Mouse (Mus musculus) liver, embryonic 15.5 days (tissue): ENCODE results near the gene Ccdc85c. TPM values are rescaled to one million over a fixed set of nuclear protein-coding genes. Genes with fewer than 3 reads are reported as not detected.
A peak's percentile ranks its signal among the peaks of the same experiment; 100 is the strongest.

Experiments
- ATAC-seq: fragments of 200-750 bp; cut with Nextera tagmentation; 2 replicates; pipeline ENCODE4 v1.8.0; 2017; ENCODE audit warnings: moderate number of reproducible peaks, mild to moderate bottlenecking, moderate library complexity; ENCODE audit not compliant: insufficient read depth
- H3K27ac ChIP-seq: fragments of 300-500 bp; sonication (generic); replicated peaks from 2 replicates; pipeline ENCODE4 v1.5.1; 2015; ENCODE audit warnings: mild to moderate bottlenecking, inconsistent platforms
- H3K27me3 ChIP-seq: fragments of 300-500 bp; sonication (generic); 2 replicates; pipeline ENCODE4 v1.6.1; 2015; ENCODE audit warnings: mild to moderate bottlenecking, inconsistent platforms
- H3K36me3 ChIP-seq: fragments of 300-500 bp; sonication (generic); replicated peaks from 2 replicates; pipeline ENCODE4 v1.6.1; 2015; ENCODE audit warnings: moderate library complexity, mild to moderate bottlenecking, inconsistent platforms
- H3K4me1 ChIP-seq: fragments of 300-500 bp; sonication (generic); replicated peaks from 2 replicates; pipeline ENCODE4 v1.6.1; 2015; ENCODE audit warnings: inconsistent platforms
- H3K4me2 ChIP-seq: fragments of 300-500 bp; sonication (generic); 2 replicates; pipeline ENCODE4 v1.6.1; 2015; ENCODE audit warnings: moderate library complexity, mild to moderate bottlenecking, inconsistent platforms
- H3K4me3 ChIP-seq: fragments of 300-500 bp; sonication (generic); replicated peaks from 2 replicates; pipeline ENCODE4 v1.5.1; 2015; ENCODE audit warnings: mild to moderate bottlenecking, inconsistent platforms
- H3K9ac ChIP-seq: fragments of 300-500 bp; sonication (generic); 2 replicates; pipeline ENCODE4 v1.6.1; 2015; ENCODE audit warnings: moderate library complexity, mild to moderate bottlenecking, inconsistent platforms
- H3K9me3 ChIP-seq: fragments of 300-500 bp; sonication (generic); replicated peaks from 2 replicates; pipeline ENCODE4 v1.6.1; 2016; ENCODE audit warnings: inconsistent platforms
- WGBS: fragments of 180-500 bp; shearing (Covaris S2); methylation state at CpG from one replicate; pipeline ENCODE4 v1.1.7; 2015; ENCODE audit warnings: mixed read lengths; ENCODE audit not compliant: insufficient replicate concordance; 5-methylcytosine and 5-hydroxymethylcytosine counted together
- polyA plus RNA-seq: library from polyadenylated mRNA; unstranded; fragments of >200 nt; fragmentation: Nextera tagmentation; extraction: Ambion mirVana; gene quantifications from 2 replicates; pipeline ENCODE4 v1.2.1, GENCODE M21; 2015

Ccdc85c gene
- polyA plus RNA-seq, 1 experiment from 2014 or later = 1.4 TPM

- Histone ChIP-seq H3K4me1 (no peaks in the 10 kb centered on the region), H3K36me3 (peaks cover 99% of the 10 kb centered on the region), H3K4me2 (no peak overlapping the region), H3K27ac (no peak overlapping the region), H3K27me3 (no peaks in the 10 kb centered on the region), H3K9me3 (no peaks in the 10 kb centered on the region), H3K4me3 (no peak overlapping the region), H3K9ac (no peak overlapping the region)
- ATAC-seq = no peak
- WGBS = 88% methylated on average over 11 of the region's 11 CpGs
Measured at GRCm38 (mm10) chr12:108195761-108196160, 79.5 kb downstream of the Ccdc85c start.

DNA sequence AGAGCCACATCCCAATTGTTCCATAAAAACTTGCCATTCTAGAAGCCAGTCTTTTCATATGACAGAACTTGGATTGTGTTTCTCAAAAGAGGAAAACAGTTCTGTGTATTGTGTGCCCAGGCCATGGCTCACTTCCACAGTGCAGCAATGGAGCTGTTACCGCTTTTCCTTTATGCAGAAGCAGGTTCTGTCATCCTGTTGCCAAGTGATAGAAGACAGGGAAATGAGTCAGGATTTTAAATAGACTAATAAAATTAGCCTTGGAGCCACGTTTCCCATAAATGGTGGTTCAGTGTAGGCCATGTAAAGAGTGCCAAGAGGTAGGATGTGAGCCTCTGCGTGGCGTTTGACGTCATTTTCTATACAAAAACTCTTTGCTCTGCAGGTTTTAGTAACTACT is 81.3 kb downstream of the Ccdc85c start:
- WGBS = 90% methylated on average over 5 of the region's 5 CpGs
- Histone ChIP-seq H3K27ac (no peak overlapping the region), H3K4me3 (no peak overlapping the region), H3K4me1 (no peaks in the 10 kb centered on the region), H3K9ac (no peak overlapping the region), H3K36me3 (peaks cover 99% of the 10 kb centered on the region), H3K4me2 (no peak overlapping the region), H3K9me3 (no peaks in the 10 kb centered on the region), H3K27me3 (no peaks in the 10 kb centered on the region)
- ATAC-seq = no peak

DNA sequence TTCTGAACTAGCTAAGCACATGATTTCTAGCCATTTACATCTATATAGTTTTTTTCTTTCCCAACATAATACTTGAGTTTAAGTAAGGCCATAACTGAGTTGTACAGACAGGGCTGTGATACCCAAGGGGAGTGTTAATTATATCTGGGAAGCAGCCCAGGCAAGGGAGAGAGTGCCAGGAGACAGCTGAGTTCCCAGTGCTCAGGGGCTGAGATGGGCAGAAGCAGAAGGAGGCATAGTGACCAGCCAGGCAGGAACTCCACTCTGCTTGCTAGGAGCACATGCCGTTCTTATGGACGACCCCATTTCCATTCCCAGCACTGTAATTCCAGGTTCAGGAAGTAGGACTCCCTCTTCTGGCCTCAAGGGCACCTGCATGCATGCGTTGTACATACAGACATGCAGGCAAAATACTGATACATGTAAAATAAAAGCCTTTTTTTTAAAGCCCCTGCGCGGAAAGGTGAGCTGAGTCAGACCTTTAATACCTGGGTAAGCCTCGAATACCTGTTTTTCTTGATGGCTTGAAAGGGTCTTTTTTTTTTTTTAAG is 87.6 kb downstream of the Ccdc85c start:
- H3K4me1 ChIP-seq = no peaks in the 10 kb centered on the region
- peaks cover 82% of the 10 kb centered on the region for H3K36me3 ChIP-seq
- no peak for ATAC-seq
- H3K27ac ChIP-seq = no peak overlapping the region
- H3K4me2 ChIP-seq = no peak overlapping the region
- 85% methylated on average over 6 of the region's 6 CpGs for WGBS
- no peaks in the 10 kb centered on the region for H3K27me3 ChIP-seq
- no peaks in the 10 kb centered on the region for H3K9me3 ChIP-seq
- no peak overlapping the region for H3K4me3 ChIP-seq
- no peak overlapping the region for H3K9ac ChIP-seq

- Histone ChIP-seq H3K27me3 (no peaks in the 10 kb centered on the region), H3K4me1 (peaks cover 30% of the 10 kb centered on the region), H3K9ac (no peak overlapping the region), H3K4me3 (no peak overlapping the region), H3K4me2 (no peak overlapping the region), H3K9me3 (no peaks in the 10 kb centered on the region), H3K36me3 (peaks cover 38% of the 10 kb centered on the region), H3K27ac (no peak overlapping the region)
- no peak for ATAC-seq
- 78% methylated on average over 6 of the region's 6 CpGs for WGBS
Measured at GRCm38 (mm10) chr12:108181716-108182115, 93.5 kb downstream of the Ccdc85c start.

DNA sequence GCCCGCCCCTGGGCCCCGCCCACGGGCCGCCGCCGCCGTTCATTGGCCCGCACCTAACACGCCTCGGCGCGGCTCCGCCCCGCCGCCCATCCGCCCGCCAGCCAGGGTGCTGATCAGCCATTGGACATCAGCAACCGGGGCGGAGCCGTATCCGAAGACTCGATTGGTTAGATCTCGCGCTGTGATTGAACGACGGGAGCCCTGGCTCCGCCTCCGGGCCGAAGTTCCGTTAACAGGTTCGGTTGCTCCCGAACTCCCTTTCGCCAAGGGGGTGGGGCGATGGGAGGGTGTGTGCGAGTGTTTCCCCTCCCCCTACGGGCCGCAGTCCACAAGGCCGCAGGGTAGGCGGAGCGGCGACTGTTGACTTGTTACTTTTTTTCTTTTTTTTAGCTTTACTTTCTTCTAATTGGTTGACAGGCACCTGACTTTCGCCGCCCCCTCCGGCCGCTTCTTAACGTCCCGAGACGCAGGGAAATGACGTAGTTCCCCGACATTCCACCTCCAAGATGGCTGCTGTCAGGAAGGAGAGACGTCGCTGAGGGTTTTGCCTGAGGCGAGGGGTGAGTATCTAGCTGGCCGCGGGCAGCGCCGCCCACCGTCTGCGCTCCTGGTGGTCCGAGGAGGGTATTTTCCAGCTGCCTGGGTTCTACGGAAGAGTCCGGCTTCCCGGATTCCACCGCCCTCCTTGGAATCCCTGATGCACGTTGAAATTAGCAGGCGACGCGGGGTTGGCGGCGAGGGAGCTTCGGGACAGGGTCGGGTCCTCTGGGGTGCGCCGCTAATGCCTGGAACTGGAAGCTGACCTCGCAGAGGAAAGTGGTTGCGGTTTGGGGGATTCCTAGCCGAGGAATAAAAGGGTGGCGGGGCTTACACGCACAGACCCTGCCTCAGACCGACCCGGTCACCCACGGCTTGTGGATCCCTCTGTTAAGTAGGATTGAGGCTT is 95.6 kb downstream of the Ccdc85c start, which contains the start of gene Ccnk:
Gene Ccnk (plus strand): TSS at position 259 of the 946 bp plus-strand sequence.
- peak within 1 kb of the TSS; percentile 98 for H3K4me3 ChIP-seq
- H3K9me3 ChIP-seq = no peaks in the 10 kb centered on the region
- peak within 1 kb of the TSS; percentile 97 for H3K9ac ChIP-seq
- H3K27me3 ChIP-seq = no peaks in the 10 kb centered on the region
- ATAC-seq = peak; percentile 95
- H3K27ac ChIP-seq = peak within 1 kb of the TSS; percentile 96
- peaks cover 44% of the 10 kb centered on the region for H3K4me1 ChIP-seq
- under 1% methylated on average over 82 of the region's 82 CpGs for WGBS
- H3K4me2 ChIP-seq = peak within 1 kb of the TSS; percentile 92
- H3K36me3 ChIP-seq = peaks cover 24% of the 10 kb centered on the region

- H3K4me3 ChIP-seq = peak within 1 kb of the TSS; percentile 98
- H3K4me1 ChIP-seq = peaks cover 45% of the 10 kb centered on the region
- peak within 1 kb of the TSS; percentile 96 for H3K27ac ChIP-seq
- no peak for ATAC-seq
- 0% methylated on average over 9 of the region's 9 CpGs for WGBS
- no peaks in the 10 kb centered on the region for H3K9me3 ChIP-seq
- H3K9ac ChIP-seq = peak within 1 kb of the TSS; percentile 97
- H3K27me3 ChIP-seq = no peaks in the 10 kb centered on the region
- peak within 1 kb of the TSS; percentile 92 for H3K4me2 ChIP-seq
- peaks cover 24% of the 10 kb centered on the region for H3K36me3 ChIP-seq
Measured at GRCm38 (mm10) chr12:108179246-108179320, 96.1 kb downstream of the Ccdc85c start, which contains the start of gene Setd3. Gene Setd3, minus strand, starts transcription at chr12:108179314.

DNA sequence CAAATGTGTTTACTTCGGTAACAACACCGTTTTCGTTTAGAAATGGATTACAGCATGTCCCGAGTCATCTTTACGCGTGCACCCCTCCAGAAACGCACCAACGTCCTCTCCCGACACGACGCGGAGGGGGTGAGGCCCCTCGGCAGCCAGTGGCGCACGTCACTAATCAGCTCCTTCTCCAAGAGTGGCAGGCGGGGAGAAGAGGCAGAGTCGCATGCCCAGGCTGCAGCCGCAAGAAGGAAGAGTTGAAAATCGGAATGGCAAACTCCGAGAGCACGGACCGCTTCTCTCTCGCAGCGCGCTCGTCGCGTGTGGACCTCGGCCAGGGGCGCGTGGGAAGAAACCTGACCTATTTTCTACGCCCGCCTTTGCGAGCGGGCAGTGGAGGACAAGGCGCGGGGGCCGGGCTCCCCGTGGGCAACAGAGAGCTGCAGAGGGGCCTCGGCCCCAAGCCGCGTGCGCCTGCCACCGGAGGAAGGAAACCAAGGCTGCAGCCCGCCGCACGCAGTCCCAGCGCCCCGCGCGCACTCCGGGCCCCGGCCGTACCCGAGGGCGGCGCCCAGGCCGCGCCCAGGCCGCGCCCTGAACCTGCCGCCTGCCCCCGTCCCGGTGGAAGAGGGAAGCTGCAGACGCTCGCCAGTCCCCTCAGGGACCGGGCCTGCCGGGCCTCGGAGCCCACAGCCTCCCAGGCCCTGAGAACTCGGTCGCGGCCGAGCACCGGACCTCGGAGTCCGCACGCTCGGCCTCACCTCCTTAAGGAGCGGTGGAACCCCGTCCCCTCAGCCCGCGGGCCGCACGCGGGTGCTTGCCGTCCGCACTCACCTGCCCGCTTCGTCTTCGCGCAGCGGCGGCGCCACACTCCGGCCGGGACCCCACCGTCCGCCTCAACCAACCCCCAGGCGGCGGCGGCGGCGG is 96.6 kb downstream of the Ccdc85c start:
- H3K9ac ChIP-seq = peak overlapping the region; percentile 97
- H3K27ac ChIP-seq = peak overlapping the region; percentile 96
- H3K36me3 ChIP-seq = peaks cover 22% of the 10 kb centered on the region
- peak overlapping the region; percentile 92 for H3K4me2 ChIP-seq
- no peaks in the 10 kb centered on the region for H3K9me3 ChIP-seq
- peak; percentile 80 for ATAC-seq
- no peaks in the 10 kb centered on the region for H3K27me3 ChIP-seq
- peaks cover 48% of the 10 kb centered on the region for H3K4me1 ChIP-seq
- peak overlapping the region; percentile 98 for H3K4me3 ChIP-seq
- WGBS = under 1% methylated on average over 96 of the region's 103 CpGs

DNA sequence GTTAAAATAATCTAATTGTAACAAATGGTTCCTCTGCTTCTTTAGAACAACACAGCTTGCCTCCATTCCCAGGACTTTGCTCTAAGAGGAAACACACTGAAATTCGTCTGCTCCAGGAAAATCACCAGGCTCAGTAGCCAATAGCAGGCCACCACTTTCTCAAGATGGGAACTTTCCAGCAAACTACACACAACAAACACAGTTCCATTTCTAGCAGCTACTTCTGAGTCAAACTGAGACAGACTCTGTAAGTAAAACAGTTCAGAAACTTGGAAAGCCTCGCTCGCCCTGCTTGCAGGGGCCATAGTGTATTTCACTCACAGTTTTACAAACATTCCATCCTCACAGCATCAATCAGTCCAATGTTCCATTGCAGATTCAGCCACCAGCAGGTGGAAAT is 98.9 kb downstream of the Ccdc85c start:
- Histone ChIP-seq H3K4me1 (peaks cover 67% of the 10 kb centered on the region), H3K27me3 (no peaks in the 10 kb centered on the region), H3K4me2 (peak overlapping the region; percentile 92), H3K36me3 (no peaks in the 10 kb centered on the region), H3K4me3 (no peak overlapping the region), H3K9ac (no peak overlapping the region; the same call in 1 of the 2 replicates), H3K9me3 (no peaks in the 10 kb centered on the region), H3K27ac (0 out of 2 replicates have a peak overlapping the region, but pooled peaks have one; percentile 7)
- no peak for ATAC-seq
- 72% methylated on average over 3 of the region's 3 CpGs for WGBS

DNA sequence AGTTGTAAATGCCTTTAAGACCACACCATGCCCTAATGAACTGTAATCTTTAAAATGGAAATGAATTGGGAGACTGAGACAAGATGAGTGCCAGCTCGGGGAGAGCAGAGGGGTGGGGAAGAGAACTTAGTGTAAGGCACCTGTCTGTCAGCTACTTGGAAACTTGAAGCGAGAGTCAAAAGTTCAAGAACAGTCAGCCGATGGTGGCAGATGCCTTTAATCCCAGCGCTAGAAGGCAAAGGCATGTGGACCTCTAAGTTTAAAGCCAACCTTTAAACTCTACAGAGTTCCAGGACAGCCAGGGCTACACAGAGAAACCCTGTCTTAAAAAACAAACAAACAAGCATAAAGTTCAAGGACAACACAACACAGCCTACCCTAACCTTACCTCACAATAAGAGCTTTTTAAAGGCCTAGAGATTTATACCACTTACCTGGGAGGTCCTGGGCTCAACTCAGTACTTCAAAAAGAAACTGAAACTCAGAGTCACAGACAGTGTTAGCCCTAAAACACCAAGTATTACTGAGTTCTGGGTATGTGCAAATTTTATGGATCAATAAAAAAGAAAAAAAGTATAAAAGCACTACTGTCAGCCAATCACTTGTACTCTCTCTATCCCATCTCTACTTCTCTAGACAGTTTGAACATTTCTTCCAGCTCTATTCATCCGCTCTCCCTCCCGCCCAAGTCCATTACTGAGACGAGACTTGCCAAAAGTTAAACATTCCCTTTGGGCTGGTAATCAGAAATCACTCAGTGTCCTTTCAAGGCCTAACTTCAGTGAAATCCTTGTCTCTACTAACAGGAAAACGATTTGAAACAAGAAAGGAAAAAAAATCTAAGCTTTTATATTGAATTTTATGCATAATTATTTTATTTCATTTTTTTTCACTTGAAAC is 100.4 kb downstream of the Ccdc85c start:
- no peak for ATAC-seq
- Histone ChIP-seq H3K4me1 (peaks cover 68% of the 10 kb centered on the region), H3K27ac (peak overlapping the region; percentile 41), H3K9me3 (no peaks in the 10 kb centered on the region), H3K27me3 (no peaks in the 10 kb centered on the region), H3K36me3 (no peaks in the 10 kb centered on the region), H3K4me2 (peak overlapping the region; percentile 38), H3K9ac (no peak overlapping the region), H3K4me3 (0 out of 2 replicates have a peak overlapping the region, but pooled peaks have one; percentile 2)
- WGBS = 67% methylated on average over 8 of the region's 8 CpGs

DNA sequence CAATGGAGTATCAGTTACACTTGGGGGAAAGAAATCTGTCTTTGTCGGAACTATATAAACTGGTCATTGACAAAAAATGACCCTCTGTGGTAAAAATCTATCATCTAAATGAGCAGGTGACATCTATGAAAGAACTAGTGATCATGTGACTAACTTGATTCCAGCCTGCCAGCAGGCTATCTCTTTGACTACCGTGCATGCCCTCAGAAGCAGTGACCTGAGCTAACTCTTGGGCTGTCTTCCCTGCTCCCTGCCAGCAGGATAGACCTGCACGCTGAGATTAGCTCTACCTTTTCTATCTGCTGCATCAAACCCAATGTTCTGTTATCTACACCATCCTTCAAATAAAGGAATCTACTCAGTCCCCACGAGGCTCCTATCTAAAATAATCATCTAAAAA is 102.6 kb downstream of the Ccdc85c start:
- no peaks in the 10 kb centered on the region for H3K9me3 ChIP-seq
- H3K27me3 ChIP-seq = no peaks in the 10 kb centered on the region
- peaks cover 75% of the 10 kb centered on the region for H3K4me1 ChIP-seq
- H3K4me3 ChIP-seq = no peak overlapping the region
- 41% methylated on average over 4 of the region's 4 CpGs for WGBS
- no peak overlapping the region for H3K27ac ChIP-seq
- no peaks in the 10 kb centered on the region for H3K36me3 ChIP-seq
- H3K4me2 ChIP-seq = no peak overlapping the region
- no peak for ATAC-seq
- no peak overlapping the region for H3K9ac ChIP-seq
